Mouse (Mus musculus) CH12.LX (cell line): Measurements from ENCODE around the gene St8sia1.

ENCODE experiments used
- CHD2 ChIP-seq: IDR thresholded peaks from 2 replicates; pipeline ENCODE4 v1.6.1; 2011; ENCODE audit warnings: low read length, improper control_type of control experiment
- CTCF ChIP-seq, 2 experiments: IDR thresholded peaks in 1 of 2; conservative IDR thresholded peaks in 1 of 2; 2 replicates each; pipeline ENCODE4 v1.5.1; 2011 to 2012; ENCODE audit warnings: low read depth in 2 of 2, low read length in 2 of 2, improper control_type of control experiment in 1 of 2, inconsistent platforms in 1 of 2, mild to moderate bottlenecking in 1 of 2, moderate library complexity in 1 of 2
- EP300 ChIP-seq: IDR thresholded peaks from 2 replicates; pipeline ENCODE4 v1.6.1; 2011; ENCODE audit warnings: low read length, improper control_type of control experiment
- MXI1 ChIP-seq: IDR thresholded peaks from 2 replicates; pipeline ENCODE4 v1.6.1; 2011; ENCODE audit warnings: mild to moderate bottlenecking, low read depth, low read length, improper control_type of control experiment
- PAX5 ChIP-seq: IDR thresholded peaks from 2 replicates; pipeline ENCODE4 v1.6.1; 2012; ENCODE audit warnings: low read length, inconsistent platforms, mixed read lengths
- POLR2A ChIP-seq: IDR thresholded peaks from 2 replicates; pipeline ENCODE4 v1.6.1; 2011; ENCODE audit warnings: low read depth, mild to moderate bottlenecking, improper control_type of control experiment, low read length
- POLR2AphosphoS2 ChIP-seq: IDR thresholded peaks from 2 replicates; pipeline ENCODE4 v1.6.1; 2011; ENCODE audit warnings: low read depth, low read length, improper control_type of control experiment
- SIN3A ChIP-seq: IDR thresholded peaks from 2 replicates; pipeline ENCODE4 v1.6.1; 2012; ENCODE audit warnings: low read length, improper control_type of control experiment, inconsistent platforms
- USF1 ChIP-seq: IDR thresholded peaks from 2 replicates; pipeline ENCODE4 v1.6.1; 2014; ENCODE audit warnings: low read depth, mild to moderate bottlenecking, inconsistent platforms, low read length, improper control_type of control experiment

DNA sequence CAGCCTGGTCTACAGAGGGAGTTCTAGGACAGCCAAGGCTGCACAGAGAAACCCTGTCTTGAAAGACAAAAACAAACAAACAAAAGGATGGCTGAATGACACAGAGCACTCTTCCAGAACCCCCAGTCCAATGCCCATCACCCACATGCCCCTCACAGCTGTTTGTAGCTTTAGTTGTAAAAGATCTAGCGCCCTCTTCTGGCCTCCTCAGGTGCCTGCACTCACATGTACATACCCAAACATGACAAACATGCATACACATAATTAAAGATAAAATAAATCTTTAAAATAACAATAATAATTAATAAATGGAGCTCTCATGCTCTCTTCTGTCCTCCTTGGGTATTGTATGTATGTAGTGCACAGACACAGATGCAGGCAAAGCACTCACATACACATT is 13.0 kb upstream of the St8sia1 start:
- TF ChIP-seq POLR2A = no peak
- no peak for TF ChIP-seq SIN3A
- TF ChIP-seq CTCF (conservative IDR thresholded peaks at IDR 0.05 in 1 of 2, IDR thresholded peaks at IDR 0.05 in 1 of 2; ENCODE audit: low read depth in 2 of 2, low read length in 2 of 2) = peak in 1 of 2 experiments; percentile 14; a peak in 1 of 4 replicates
- TF ChIP-seq USF1 = no peak
- no peak for TF ChIP-seq CHD2
- no peak for TF ChIP-seq PAX5
- no peak for TF ChIP-seq POLR2AphosphoS2
- no peak for TF ChIP-seq MXI1
- no peak for TF ChIP-seq EP300
